Mouse (Mus musculus) lung, postnatal 0 days (tissue): ENCODE data around the gene Mta3. TPM values are rescaled to one million over a fixed set of nuclear protein-coding genes. Genes with fewer than 3 reads are reported as not detected.

Experiments
- ATAC-seq: fragments of 200-750 bp; cut with Nextera tagmentation; 2 replicates; pipeline ENCODE4 v1.8.0; 2017; ENCODE audit warnings: moderate library complexity
- DNase-seq: peaks from one replicate; pipeline ENCODE4 v3.0.0-alpha.2; 2016; ENCODE audit warnings: low spot score
- H3K27ac ChIP-seq: fragments of 300-500 bp; sonication (generic); 2 replicates; pipeline ENCODE4 v1.5.1; 2014; ENCODE audit warnings: antibody characterized with exemption, mild to moderate bottlenecking, low read length, mixed read lengths
- H3K27me3 ChIP-seq: fragments of 300-500 bp; sonication (generic); replicated peaks from 2 replicates; pipeline ENCODE4 v1.6.1; 2014; ENCODE audit warnings: low read length, mixed read lengths; ENCODE audit not compliant: insufficient read depth
- H3K36me3 ChIP-seq: fragments of 300-500 bp; sonication (generic); 2 replicates; pipeline ENCODE4 v1.6.1; 2014; ENCODE audit warnings: low read length, mixed read lengths; ENCODE audit not compliant: insufficient read depth
- H3K4me1 ChIP-seq: fragments of 300-500 bp; sonication (generic); 2 replicates; pipeline ENCODE4 v1.6.1; 2014; ENCODE audit warnings: antibody characterized with exemption, low read depth, low read length, mixed read lengths; ENCODE audit not compliant: insufficient read depth
- H3K4me2 ChIP-seq: fragments of 300-500 bp; sonication (generic); replicated peaks from 2 replicates; pipeline ENCODE4 v1.6.1; 2014; ENCODE audit warnings: low read depth, mild to moderate bottlenecking, low read length, moderate library complexity, mixed read lengths
- H3K4me3 ChIP-seq: fragments of 300-500 bp; sonication (generic); 2 replicates; pipeline ENCODE4 v1.5.1; 2014; ENCODE audit warnings: low read depth, low read length
- H3K9ac ChIP-seq: fragments of 300-500 bp; sonication (generic); replicated peaks from 2 replicates; pipeline ENCODE4 v1.6.1; 2014; ENCODE audit warnings: low read depth, mild to moderate bottlenecking
- H3K9me3 ChIP-seq: fragments of 300-500 bp; sonication (generic); 2 replicates; pipeline ENCODE4 v1.6.1; 2016; ENCODE audit warnings: low read length, mixed read lengths
- CTCF ChIP-seq: IDR thresholded peaks from 2 replicates; pipeline ENCODE4 v1.5.1; 2016; ENCODE audit warnings: antibody characterized with exemption, mild to moderate bottlenecking
- EP300 ChIP-seq: IDR thresholded peaks from 2 replicates; pipeline ENCODE4 v1.6.1; 2016; ENCODE audit warnings: antibody characterized with exemption, mild to moderate bottlenecking, control low read depth
- WGBS: fragments of 180-500 bp; shearing (Covaris S2); extraction: QIAGEN DNeasy Blood & Tissue Kit; methylation state at CpG from one replicate; pipeline ENCODE4 v1.1.7; 2014; 5-methylcytosine and 5-hydroxymethylcytosine counted together
- polyA plus RNA-seq: library from polyadenylated mRNA; unstranded; fragments of >200 nt; fragmentation: Nextera tagmentation; extraction: Ambion mirVana; gene quantifications from 2 replicates; pipeline ENCODE4 v1.2.1, GENCODE M21; 2015

The Mta3 gene
- polyA plus RNA-seq, 1 experiment from 2014 or later: 32.0 TPM

GRCm38 (mm10) chr17:83759547-83759946 lies 53.6 kb downstream of the Mta3 start:
- TF ChIP-seq CTCF: no peak
- TF ChIP-seq EP300: no peak

GRCm38 (mm10) chr17:83764538-83764937 lies 58.6 kb downstream of the Mta3 start:
- ATAC-seq (no peak), DNase-seq (no peak)
- Histone ChIP-seq H3K27me3 (no peaks in the 10 kb centered on the region), H3K9me3 (no peaks in the 10 kb centered on the region), H3K9ac (no peak overlapping the region), H3K4me3 (no peak overlapping the region), H3K27ac (no peak overlapping the region), H3K4me1 (no peaks in the 10 kb centered on the region), H3K4me2 (no peak overlapping the region), H3K36me3 (peaks cover 15% of the 10 kb centered on the region; the same call in 1 of the 2 replicates)
- no peak for TF ChIP-seq EP300
- no peak for TF ChIP-seq CTCF
- 86% methylated on average over 4 of the region's 4 CpGs for WGBS

More at GRCm38 (mm10) chr17:83759547-83759946, 53.6 kb downstream of the Mta3 start:
- Histone ChIP-seq H3K27ac (no peak overlapping the region), H3K27me3 (no peaks in the 10 kb centered on the region), H3K4me3 (no peak overlapping the region), H3K9ac (no peak overlapping the region), H3K36me3 (peaks cover 15% of the 10 kb centered on the region; the same call in 1 of the 2 replicates), H3K9me3 (no peaks in the 10 kb centered on the region), H3K4me1 (no peaks in the 10 kb centered on the region), H3K4me2 (no peak overlapping the region)
- 41% methylated on average over 4 of the region's 4 CpGs for WGBS
- ATAC-seq (no peak), DNase-seq (no peak)

DNA sequence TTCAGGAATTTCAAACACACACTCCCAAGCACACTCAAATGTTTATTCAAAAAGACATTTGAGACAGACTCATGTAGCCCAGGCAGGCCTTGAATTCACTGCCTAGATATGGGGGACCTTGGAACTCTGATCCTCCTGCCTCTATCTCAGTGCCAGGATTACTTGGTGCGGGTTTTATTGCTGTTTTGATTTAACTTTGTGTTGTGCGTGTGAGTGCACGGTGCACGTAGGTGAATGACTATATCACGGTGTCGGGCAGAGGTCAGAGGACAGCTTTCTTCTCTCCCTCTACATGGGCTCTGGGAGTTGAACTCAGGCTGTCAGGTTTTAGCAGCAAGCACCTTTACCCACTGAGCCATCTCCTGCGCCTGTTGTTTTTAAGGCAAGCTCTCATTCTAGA lies 61.1 kb downstream of the Mta3 start:
- ATAC-seq: no peak
- no peaks in the 10 kb centered on the region for H3K4me1 ChIP-seq
- no peak overlapping the region for H3K9ac ChIP-seq
- DNase-seq: no peak
- 82% methylated on average over 7 of the region's 7 CpGs for WGBS
- H3K4me3 ChIP-seq: no peak overlapping the region
- no peaks in the 10 kb centered on the region for H3K27me3 ChIP-seq
- H3K9me3 ChIP-seq: no peaks in the 10 kb centered on the region
- H3K27ac ChIP-seq: no peak overlapping the region
- no peak overlapping the region for H3K4me2 ChIP-seq
- peaks cover 14% of the 10 kb centered on the region; the same call in 1 of the 2 replicates for H3K36me3 ChIP-seq
- no peak for TF ChIP-seq EP300
- no peak for TF ChIP-seq CTCF

- no peaks in the 10 kb centered on the region for H3K27me3 ChIP-seq
- no peak for TF ChIP-seq EP300
- TF ChIP-seq CTCF: no peak
- DNase-seq (no peak), ATAC-seq (no peak)
- H3K4me1 ChIP-seq: no peaks in the 10 kb centered on the region
- H3K4me2 ChIP-seq: no peak overlapping the region
- H3K9ac ChIP-seq: no peak overlapping the region
- H3K36me3 ChIP-seq: 0 out of 2 replicates have a peak, but pooled peaks cover 4% of the 10 kb centered on the region
- no peak overlapping the region for H3K4me3 ChIP-seq
- H3K9me3 ChIP-seq: no peaks in the 10 kb centered on the region
- whole genome bisulfite sequencing: 68% methylated on average over 10 of the region's 10 CpGs
- H3K27ac ChIP-seq: no peak overlapping the region
Observed at GRCm38 (mm10) chr17:83768309-83768708, 62.3 kb downstream of the Mta3 start.

- Histone ChIP-seq H3K27me3 (no peaks in the 10 kb centered on the region), H3K36me3 (no peaks in the 10 kb centered on the region), H3K4me1 (no peaks in the 10 kb centered on the region), H3K9ac (no peak overlapping the region), H3K9me3 (no peaks in the 10 kb centered on the region), H3K4me2 (no peak overlapping the region), H3K4me3 (no peak overlapping the region), H3K27ac (no peak overlapping the region)
- no peak for DNase-seq
- no peak for ATAC-seq
- WGBS: 77% methylated on average over 6 of the region's 6 CpGs
- no peak for TF ChIP-seq EP300
- no peak for TF ChIP-seq CTCF
Observed at GRCm38 (mm10) chr17:83770371-83770770, 64.4 kb downstream of the Mta3 start.

DNA sequence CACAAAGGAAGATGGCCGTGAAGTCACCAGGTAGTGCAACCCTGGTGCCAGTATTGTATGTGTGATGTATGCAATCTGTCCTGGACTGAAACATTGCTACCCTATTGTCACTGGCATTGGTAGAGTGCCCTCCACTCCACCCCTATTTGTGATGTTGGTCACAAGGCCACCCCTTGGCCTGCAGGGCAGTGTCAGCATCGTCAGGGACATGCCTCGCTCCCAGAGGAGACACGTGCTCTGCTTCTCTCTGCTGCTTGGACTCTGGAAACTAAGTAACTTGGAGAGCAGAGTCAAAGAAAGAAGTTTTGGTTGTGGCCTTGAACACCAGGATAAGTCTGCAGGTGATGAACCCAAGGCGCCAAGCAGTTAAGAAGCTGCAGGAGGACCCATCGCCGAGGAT lies 65.0 kb downstream of the Mta3 start:
- DNase-seq: no peak
- Histone ChIP-seq H3K27ac (no peak overlapping the region), H3K36me3 (no peaks in the 10 kb centered on the region), H3K4me2 (no peak overlapping the region), H3K9ac (no peak overlapping the region), H3K4me3 (no peak overlapping the region), H3K4me1 (no peaks in the 10 kb centered on the region), H3K9me3 (no peaks in the 10 kb centered on the region), H3K27me3 (no peaks in the 10 kb centered on the region)
- 87% methylated on average over 7 of the region's 7 CpGs for WGBS
- TF ChIP-seq CTCF (no peak), EP300 (no peak)
- ATAC-seq: no peak

GRCm38 (mm10) chr17:83772110-83772509 lies 66.1 kb downstream of the Mta3 start:
- H3K4me1 ChIP-seq: no peaks in the 10 kb centered on the region
- no peak for TF ChIP-seq CTCF
- no peak for TF ChIP-seq EP300
- H3K36me3 ChIP-seq: no peaks in the 10 kb centered on the region
- WGBS: 85% methylated on average over 9 of the region's 9 CpGs
- H3K9me3 ChIP-seq: no peaks in the 10 kb centered on the region
- no peak overlapping the region for H3K4me3 ChIP-seq
- ATAC-seq (no peak), DNase-seq (no peak)
- H3K27ac ChIP-seq: no peak overlapping the region
- no peak overlapping the region for H3K9ac ChIP-seq
- no peak overlapping the region for H3K4me2 ChIP-seq
- H3K27me3 ChIP-seq: no peaks in the 10 kb centered on the region
